Mouse (Mus musculus): ENCODE measurements around the gene Rad9b.

DNA sequence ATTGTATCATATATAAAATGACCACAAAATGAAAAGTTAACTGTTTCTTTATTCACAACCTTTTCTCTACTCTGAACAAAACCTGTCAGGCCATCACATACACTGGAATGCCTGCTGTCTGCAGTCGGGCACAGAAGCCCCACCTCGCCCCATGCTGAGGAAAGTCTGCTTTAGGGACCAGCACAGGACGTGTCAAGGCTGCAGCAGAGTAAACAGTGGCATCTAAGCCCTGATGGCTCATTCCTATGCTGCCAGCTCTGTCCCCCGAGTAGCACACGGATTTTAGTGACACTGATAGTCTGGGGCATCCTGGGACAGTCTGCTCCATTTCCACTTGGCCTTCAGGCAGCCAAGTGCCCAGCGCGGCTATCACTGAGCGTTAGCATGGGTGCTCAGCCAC is 28.6 kb downstream of the Rad9b start:
- TF ChIP-seq CTCF (IDR thresholded peaks at IDR 0.05) = no peak
- TF ChIP-seq EP300 (IDR thresholded peaks at IDR 0.05) = no peak

All from lung, postnatal 0 days (tissue).